Mouse (Mus musculus) liver, adult 2 months (tissue): ENCODE results near the gene Metap1. TPM values are rescaled to one million over a fixed set of nuclear protein-coding genes. Genes with fewer than 3 reads are reported as not detected.

Experiments used
- DNase-seq: peaks from one replicate; pipeline ENCODE4 v3.0.0-alpha.2; 2011; ENCODE audit warnings: low read depth, low spot score; ENCODE audit errors: extremely low read depth
- H3K27ac ChIP-seq: fragments of 200-500 bp; replicated peaks from 2 replicates; pipeline ENCODE4 v1.5.1; 2012; ENCODE audit warnings: low read depth, mild to moderate bottlenecking, control low read depth, inconsistent platforms, low read length; ENCODE audit not compliant: insufficient read depth
- H3K27me3 ChIP-seq: fragments of 200-500 bp; 2 replicates; pipeline ENCODE4 v1.6.1; 2012; ENCODE audit warnings: mild to moderate bottlenecking, moderate library complexity, low read length, inconsistent platforms; ENCODE audit not compliant: control insufficient read depth, insufficient read depth
- H3K36me3 ChIP-seq: fragments of 200-500 bp; 2 replicates; pipeline ENCODE4 v1.6.1; 2012; ENCODE audit warnings: low read length, inconsistent platforms; ENCODE audit not compliant: control insufficient read depth, insufficient read depth
- H3K4me1 ChIP-seq: fragments of 200-500 bp; 2 replicates; pipeline ENCODE4 v1.6.1; 2011; ENCODE audit warnings: low read length; ENCODE audit not compliant: control insufficient read depth, insufficient read depth
- H3K4me3 ChIP-seq: fragments of 200-500 bp; 2 replicates; pipeline ENCODE4 v1.5.1; 2011; ENCODE audit warnings: low read depth, mild to moderate bottlenecking, control low read depth, low read length, moderate library complexity; ENCODE audit not compliant: insufficient read depth
- H3K79me2 ChIP-seq: fragments of 200-500 bp; 2 replicates; pipeline ENCODE4 v1.6.1; 2012; ENCODE audit warnings: inconsistent platforms, mild to moderate bottlenecking, low read length, moderate library complexity; ENCODE audit not compliant: control insufficient read depth, insufficient read depth
- H3K9ac ChIP-seq: fragments of 200-500 bp; 2 replicates; pipeline ENCODE4 v1.6.1; 2012; ENCODE audit warnings: low read depth, mild to moderate bottlenecking, control low read depth, inconsistent platforms, low read length
- CTCF ChIP-seq: fragments of 200-500 bp; IDR thresholded peaks from 2 replicates; pipeline ENCODE4 v1.5.1; 2011; ENCODE audit warnings: low read depth, low read length, control low read depth
- POLR2A ChIP-seq: fragments of 200-500 bp; IDR thresholded peaks from 2 replicates; pipeline ENCODE4 v1.6.1; 2011; ENCODE audit warnings: low read length, control low read depth; ENCODE audit not compliant: insufficient read depth; ENCODE audit errors: extremely low read depth
- WGBS: fragments of 180-500 bp; shearing (Covaris S2); methylation state at CpG from one replicate; pipeline ENCODE4 v1.1.7; 2018; 5-methylcytosine and 5-hydroxymethylcytosine counted together
- polyA plus RNA-seq: library from polyadenylated mRNA; depleted of rRNA; stranded (reverse); fragments of >200 nt; gene quantifications from 2 replicates; pipeline ENCODE4 v1.2.3, GENCODE M21; 2012
- total RNA-seq: library from RNA; depleted of rRNA; stranded (reverse); fragments of >200 nt; gene quantifications from 2 replicates; pipeline ENCODE4 v1.2.3, GENCODE M21; 2014

Gene Metap1
- total and polyA plus RNA-seq, 2 experiments: 11.7 to 31.4 TPM

- no peak for TF ChIP-seq CTCF
- TF ChIP-seq POLR2A: no peak
- Histone ChIP-seq H3K79me2 (peaks cover 14% of the 10 kb centered on the region; the same call in 1 of the 2 replicates), H3K9ac (peak overlapping the region; percentile 94), H3K4me1 (peaks cover 23% of the 10 kb centered on the region), H3K4me3 (peak overlapping the region; percentile 98), H3K27me3 (no peaks in the 10 kb centered on the region), H3K27ac (peak overlapping the region; percentile 80), H3K36me3 (peaks cover 23% of the 10 kb centered on the region)
- no peak for DNase-seq
- 1% methylated on average over 9 of the region's 9 CpGs for WGBS
Observed at GRCm38 (mm10) chr3:138442203-138442602, 47.1 kb downstream of the Metap1 start.

- no peak overlapping the region for H3K9ac ChIP-seq
- no peak overlapping the region for H3K27ac ChIP-seq
- no peaks in the 10 kb centered on the region for H3K36me3 ChIP-seq
- H3K79me2 ChIP-seq: no peaks in the 10 kb centered on the region
- TF ChIP-seq POLR2A: no peak
- no peak for TF ChIP-seq CTCF
- H3K4me3 ChIP-seq: no peak overlapping the region
- DNase-seq: no peak
- 94% methylated on average over 3 of the region's 3 CpGs for WGBS
- peaks cover 2% of the 10 kb centered on the region; the same call in 1 of the 2 replicates for H3K4me1 ChIP-seq
- H3K27me3 ChIP-seq: no peaks in the 10 kb centered on the region
Observed at GRCm38 (mm10) chr3:138438716-138439115, 50.6 kb downstream of the Metap1 start.

GRCm38 (mm10) chr3:138431835-138432234 is 57.5 kb downstream of the Metap1 start:
- TF ChIP-seq CTCF (peak; percentile 28; the same call in 1 of the 2 replicates), POLR2A (no peak)
- Histone ChIP-seq H3K27ac (no peak overlapping the region), H3K36me3 (peaks cover 23% of the 10 kb centered on the region), H3K9ac (no peak overlapping the region), H3K4me3 (no peak overlapping the region), H3K27me3 (no peaks in the 10 kb centered on the region), H3K4me1 (peaks cover 3% of the 10 kb centered on the region; the same call in 1 of the 2 replicates), H3K79me2 (no peaks in the 10 kb centered on the region)
- 73% methylated on average over 2 of the region's 2 CpGs for WGBS
- peak; percentile 61 for DNase-seq

GRCm38 (mm10) chr3:138430360-138430976 is 58.8 kb downstream of the Metap1 start:
- Histone ChIP-seq H3K27ac (no peak overlapping the region), H3K36me3 (peaks cover 23% of the 10 kb centered on the region), H3K4me3 (no peak overlapping the region), H3K4me1 (peaks cover 3% of the 10 kb centered on the region; the same call in 1 of the 2 replicates), H3K9ac (no peak overlapping the region), H3K79me2 (no peaks in the 10 kb centered on the region), H3K27me3 (no peaks in the 10 kb centered on the region)
- TF ChIP-seq POLR2A (no peak), CTCF (no peak)
- DNase-seq: peak; percentile 77
- 16% methylated on average over 6 of the region's 6 CpGs for WGBS

DNA sequence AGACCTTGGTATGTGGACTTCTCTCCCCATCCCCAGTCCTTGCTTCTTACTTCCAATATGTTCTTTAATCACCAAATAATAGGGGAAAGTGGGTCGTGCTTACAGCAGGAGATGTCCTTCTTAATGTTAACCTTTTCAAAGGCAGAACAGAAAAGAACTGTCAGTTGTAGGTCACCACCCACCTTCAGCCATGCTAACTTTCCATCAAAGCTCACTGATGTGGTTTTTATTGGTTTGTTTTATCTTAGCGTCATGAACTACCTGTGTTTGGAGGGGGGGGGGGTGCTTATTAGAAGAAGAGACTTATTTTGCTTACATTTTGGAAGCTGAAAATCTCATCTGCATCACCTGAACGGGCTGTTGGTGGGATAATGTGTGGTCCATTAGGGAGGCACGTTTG is 65.1 kb downstream of the Metap1 start:
- Histone ChIP-seq H3K4me3 (no peak overlapping the region), H3K27ac (no peak overlapping the region), H3K79me2 (no peaks in the 10 kb centered on the region), H3K9ac (no peak overlapping the region), H3K4me1 (0 out of 2 replicates have a peak, but pooled peaks cover 4% of the 10 kb centered on the region), H3K36me3 (peaks cover 53% of the 10 kb centered on the region), H3K27me3 (no peaks in the 10 kb centered on the region)
- TF ChIP-seq CTCF: no peak
- no peak for TF ChIP-seq POLR2A
- DNase-seq: no peak
- WGBS: 80% methylated on average over 4 of the region's 4 CpGs

GRCm38 (mm10) chr3:138423664-138424063 is 65.7 kb downstream of the Metap1 start:
- no peaks in the 10 kb centered on the region for H3K79me2 ChIP-seq
- DNase-seq: no peak
- H3K9ac ChIP-seq: no peak overlapping the region
- 76% methylated on average over 2 of the region's 2 CpGs for WGBS
- peaks cover 51% of the 10 kb centered on the region for H3K36me3 ChIP-seq
- TF ChIP-seq CTCF: no peak
- no peak for TF ChIP-seq POLR2A
- no peak overlapping the region for H3K27ac ChIP-seq
- H3K4me3 ChIP-seq: no peak overlapping the region
- H3K4me1 ChIP-seq: 0 out of 2 replicates have a peak, but pooled peaks cover 6% of the 10 kb centered on the region
- no peaks in the 10 kb centered on the region for H3K27me3 ChIP-seq
